Mouse (Mus musculus) intestine, embryonic 16.5 days (tissue): ENCODE measurements around the gene Igdcc4. TPM values are rescaled to one million over a fixed set of nuclear protein-coding genes. Genes with fewer than 3 reads are reported as not detected.

ENCODE experiments used
- ATAC-seq: fragments of 200-750 bp; cut with Nextera tagmentation; 2 replicates; pipeline ENCODE4 v1.8.0; 2017; ENCODE audit warnings: moderate TSS enrichment, moderate library complexity
- H3K27ac ChIP-seq: fragments of 300-500 bp; sonication (generic); 2 replicates; pipeline ENCODE4 v1.5.1; 2014; ENCODE audit warnings: mild to moderate bottlenecking, low read length
- H3K27me3 ChIP-seq: fragments of 300-500 bp; sonication (generic); replicated peaks from 2 replicates; pipeline ENCODE4 v1.6.1; 2014; ENCODE audit warnings: low read length, control low read depth, mixed read lengths; ENCODE audit not compliant: control insufficient read depth, insufficient read depth
- H3K36me3 ChIP-seq: fragments of 300-500 bp; sonication (generic); 2 replicates; pipeline ENCODE4 v1.6.1; 2014; ENCODE audit warnings: low read length, control low read depth; ENCODE audit not compliant: control insufficient read depth, insufficient read depth
- H3K4me1 ChIP-seq: fragments of 300-500 bp; sonication (generic); 2 replicates; pipeline ENCODE4 v1.6.1; 2014; ENCODE audit warnings: low read length, control low read depth, mixed read lengths; ENCODE audit not compliant: control insufficient read depth, insufficient read depth
- H3K4me2 ChIP-seq: fragments of 300-500 bp; sonication (generic); 2 replicates; pipeline ENCODE4 v1.6.1; 2014; ENCODE audit warnings: low read depth, low read length, control low read depth
- H3K4me3 ChIP-seq: fragments of 300-500 bp; sonication (generic); 2 replicates; pipeline ENCODE4 v1.5.1; 2014; ENCODE audit warnings: mild to moderate bottlenecking, low read length
- H3K9ac ChIP-seq: fragments of 300-500 bp; sonication (generic); 2 replicates; pipeline ENCODE4 v1.6.1; 2014; ENCODE audit warnings: low read depth, low read length
- H3K9me3 ChIP-seq: fragments of 300-500 bp; sonication (generic); 2 replicates; pipeline ENCODE4 v1.6.1; 2016; ENCODE audit warnings: low read length, control low read depth; ENCODE audit not compliant: control insufficient read depth
- WGBS: fragments of 180-500 bp; shearing (Covaris S2); extraction: QIAGEN DNeasy Blood & Tissue Kit; methylation state at CpG from one replicate; pipeline ENCODE4 v1.1.7; 2014; 5-methylcytosine and 5-hydroxymethylcytosine counted together
- polyA plus RNA-seq: library from polyadenylated mRNA; unstranded; fragments of >200 nt; fragmentation: Nextera tagmentation; extraction: Ambion mirVana; gene quantifications from 2 replicates; pipeline ENCODE4 v1.2.1, GENCODE M21; 2015

Igdcc4 gene
- polyA plus RNA-seq, 1 experiment from 2014 or later: 13.0 TPM

DNA sequence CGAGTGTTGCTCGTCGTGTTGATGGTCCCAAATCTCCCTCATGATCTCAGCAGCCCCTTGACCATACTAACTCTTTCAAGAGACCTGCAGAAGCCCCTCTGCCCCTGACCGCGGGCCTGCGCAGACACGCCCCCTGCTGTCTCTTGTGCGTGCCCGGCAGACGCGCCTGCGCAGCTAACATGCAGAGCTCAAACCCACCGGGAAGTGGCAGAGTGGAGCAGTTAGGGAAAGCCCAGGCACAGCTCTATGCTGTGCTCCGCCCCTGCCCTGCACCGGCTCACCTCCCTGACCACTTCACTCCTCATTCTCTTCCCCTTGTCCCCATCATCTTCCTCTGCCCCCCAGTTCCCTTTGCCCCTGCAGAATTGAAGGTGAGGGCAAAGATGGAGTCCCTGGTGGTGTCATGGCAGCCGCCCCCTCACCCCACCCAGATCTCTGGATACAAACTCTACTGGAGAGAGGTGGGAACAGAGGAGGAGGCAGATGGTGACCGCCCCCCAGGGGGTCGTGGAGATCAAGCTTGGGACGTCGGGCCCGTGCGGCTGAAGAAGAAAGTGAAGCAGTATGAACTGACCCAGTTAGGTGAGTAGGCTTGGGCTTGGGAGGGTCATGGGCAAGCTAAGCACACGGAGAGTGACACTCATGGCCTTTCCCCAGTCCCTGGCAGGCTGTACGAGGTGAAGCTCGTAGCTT, 27.0 kb downstream of the Igdcc4 start:
- H3K9ac ChIP-seq: no peak overlapping the region
- no peaks in the 10 kb centered on the region for H3K9me3 ChIP-seq
- H3K4me1 ChIP-seq: peaks cover 4% of the 10 kb centered on the region; the same call in 1 of the 2 replicates
- 25% methylated on average over 25 of the region's 25 CpGs for WGBS
- no peaks in the 10 kb centered on the region for H3K27me3 ChIP-seq
- no peak overlapping the region for H3K4me3 ChIP-seq
- ATAC-seq: no peak
- H3K36me3 ChIP-seq: peaks cover 9% of the 10 kb centered on the region; the same call in 1 of the 2 replicates
- no peak overlapping the region for H3K4me2 ChIP-seq
- no peak overlapping the region for H3K27ac ChIP-seq

DNA sequence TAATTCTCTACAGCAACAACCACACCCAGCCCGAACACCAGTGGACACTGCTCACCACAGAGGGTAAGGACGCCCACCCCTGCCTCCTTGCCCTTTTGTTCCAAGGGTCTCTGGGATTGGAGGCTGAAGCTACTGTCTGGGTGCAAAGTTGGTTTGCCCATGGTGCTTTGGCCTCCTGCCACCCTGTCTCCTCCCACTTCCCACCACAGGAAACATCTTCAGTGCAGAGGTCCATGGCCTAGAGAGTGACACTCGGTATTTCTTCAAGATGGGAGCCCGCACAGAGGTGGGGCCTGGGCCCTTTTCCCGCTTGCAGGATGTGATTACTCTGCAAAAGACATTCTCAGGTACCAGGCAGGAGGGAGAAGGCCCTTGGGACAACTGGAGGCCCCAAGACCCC, 30.4 kb downstream of the Igdcc4 start:
- H3K9ac ChIP-seq: no peak overlapping the region
- H3K27ac ChIP-seq: no peak overlapping the region
- H3K27me3 ChIP-seq: no peaks in the 10 kb centered on the region
- peaks cover 5% of the 10 kb centered on the region; the same call in 1 of the 2 replicates for H3K36me3 ChIP-seq
- no peaks in the 10 kb centered on the region for H3K9me3 ChIP-seq
- H3K4me2 ChIP-seq: no peak overlapping the region
- no peak for ATAC-seq
- no peaks in the 10 kb centered on the region; the same call in 1 of the 2 replicates for H3K4me1 ChIP-seq
- no peak overlapping the region for H3K4me3 ChIP-seq
- 85% methylated on average over 5 of the region's 5 CpGs for WGBS

DNA sequence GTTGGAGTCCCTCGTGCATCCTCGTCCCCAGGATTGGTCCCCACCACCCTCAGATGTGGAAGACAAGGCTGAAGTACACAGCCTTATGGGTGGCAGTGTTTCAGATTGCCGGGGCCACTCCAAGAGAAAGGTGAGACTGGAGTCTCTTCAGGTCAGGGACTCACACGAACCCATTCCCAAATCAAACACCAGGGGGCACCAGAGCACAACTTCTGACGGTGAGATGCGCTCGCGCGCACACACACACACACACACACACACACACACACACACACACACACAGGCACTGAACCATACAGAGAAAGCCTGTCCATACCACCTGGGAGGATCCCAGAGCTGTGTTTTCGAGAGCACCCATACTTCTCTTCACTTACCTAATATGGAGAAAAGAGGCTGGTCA, 32.5 kb downstream of the Igdcc4 start:
- Histone ChIP-seq H3K27me3 (no peaks in the 10 kb centered on the region), H3K36me3 (peaks cover 4% of the 10 kb centered on the region; the same call in 1 of the 2 replicates), H3K4me1 (no peaks in the 10 kb centered on the region; the same call in 1 of the 2 replicates), H3K9ac (0 out of 2 replicates have a peak overlapping the region, but pooled peaks have one; percentile 24), H3K4me3 (no peak overlapping the region), H3K27ac (no peak overlapping the region), H3K4me2 (no peak overlapping the region), H3K9me3 (no peaks in the 10 kb centered on the region)
- WGBS: 5% methylated on average over 10 of the region's 10 CpGs
- peak; percentile 51 for ATAC-seq

DNA sequence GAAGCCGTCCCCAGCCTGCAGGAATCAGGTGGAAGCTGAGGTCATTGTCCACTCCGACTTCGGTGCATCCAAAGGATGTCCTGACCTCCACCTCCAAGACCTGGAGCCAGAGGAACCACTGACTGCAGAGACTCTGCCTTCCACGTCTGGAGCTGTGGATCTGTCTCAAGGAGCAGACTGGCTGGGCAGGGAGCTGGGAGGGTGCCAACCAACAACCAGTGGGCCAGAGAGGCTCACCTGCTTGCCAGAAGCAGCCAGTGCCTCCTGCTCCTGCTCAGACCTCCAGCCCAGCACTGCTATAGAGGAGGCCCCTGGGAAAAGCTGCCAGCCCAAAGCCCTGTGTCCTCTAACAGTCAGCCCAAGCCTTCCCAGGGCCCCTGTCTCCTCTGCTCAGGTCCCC, 33.8 kb downstream of the Igdcc4 start:
- no peaks in the 10 kb centered on the region; the same call in 1 of the 2 replicates for H3K4me1 ChIP-seq
- H3K9ac ChIP-seq: no peak overlapping the region
- H3K9me3 ChIP-seq: no peaks in the 10 kb centered on the region
- ATAC-seq: no peak
- no peak overlapping the region for H3K4me2 ChIP-seq
- no peak overlapping the region for H3K4me3 ChIP-seq
- H3K27ac ChIP-seq: no peak overlapping the region
- H3K27me3 ChIP-seq: no peaks in the 10 kb centered on the region; the same call in 1 of the 2 replicates
- WGBS: 86% methylated on average over 4 of the region's 4 CpGs
- H3K36me3 ChIP-seq: peaks cover 4% of the 10 kb centered on the region; the same call in 1 of the 2 replicates

DNA sequence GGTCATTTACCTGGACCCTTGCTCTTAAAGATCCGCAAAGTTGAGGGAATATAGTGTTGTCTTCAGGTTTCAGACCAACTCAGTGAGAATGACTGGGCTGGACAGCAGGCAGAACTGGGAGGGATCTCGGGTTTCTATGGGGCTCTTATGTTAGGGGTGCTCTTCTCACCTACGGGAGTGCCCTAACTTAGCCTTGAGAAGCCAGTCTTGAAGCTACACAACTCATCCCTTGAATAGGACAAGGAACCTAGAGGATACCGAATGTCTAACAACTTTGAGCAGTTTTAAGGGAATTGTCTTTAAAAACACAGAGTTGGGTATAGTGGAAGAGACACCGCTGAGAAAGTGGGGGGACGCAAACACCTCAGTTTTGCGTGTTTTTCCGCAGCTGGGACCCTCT, 39.2 kb downstream of the Igdcc4 start:
- no peaks in the 10 kb centered on the region for H3K36me3 ChIP-seq
- H3K9ac ChIP-seq: peak overlapping the region; percentile 75
- H3K4me1 ChIP-seq: peaks cover 13% of the 10 kb centered on the region
- 3% methylated on average over 8 of the region's 8 CpGs for WGBS
- no peaks in the 10 kb centered on the region for H3K9me3 ChIP-seq
- H3K4me3 ChIP-seq: peak overlapping the region; percentile 75
- peaks cover 8% of the 10 kb centered on the region; the same call in 1 of the 2 replicates for H3K27me3 ChIP-seq
- peak overlapping the region; percentile 100 for H3K4me2 ChIP-seq
- H3K27ac ChIP-seq: 0 out of 2 replicates have a peak overlapping the region, but pooled peaks have one; percentile 49
- no peak for ATAC-seq

DNA sequence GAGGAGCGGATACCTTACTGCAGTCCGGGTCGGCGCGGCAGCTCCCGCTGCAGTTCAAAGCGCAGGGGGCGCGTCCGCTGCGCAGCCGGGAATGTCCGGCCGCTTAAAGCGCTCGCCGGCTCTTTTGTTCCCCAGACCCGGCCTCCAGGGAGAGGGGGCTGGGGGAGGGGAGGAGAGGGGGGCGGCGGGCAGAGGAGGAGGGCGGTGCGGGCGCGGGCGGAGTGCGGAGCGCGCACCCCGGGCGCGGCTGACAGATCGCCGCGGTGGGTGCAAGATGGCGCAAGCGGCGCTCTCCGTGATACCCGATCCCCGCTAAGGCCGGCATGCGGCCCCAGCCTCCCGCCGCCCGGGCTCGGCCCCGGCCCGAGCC, 39.6 kb downstream of the Igdcc4 start, which contains the start of gene Igdcc3:
Gene Igdcc3 (plus strand): TSS at position 254 of the 370 bp plus-strand sequence.
- ATAC-seq: peak; percentile 76
- H3K9ac ChIP-seq: peak within 1 kb of the TSS; percentile 75
- H3K27me3 ChIP-seq: peaks cover 8% of the 10 kb centered on the region; the same call in 1 of the 2 replicates
- peak within 1 kb of the TSS; percentile 49 for H3K27ac ChIP-seq
- H3K4me2 ChIP-seq: peak within 1 kb of the TSS; percentile 100
- H3K4me3 ChIP-seq: peak within 1 kb of the TSS; percentile 75
- WGBS: 1% methylated on average over 42 of the region's 48 CpGs
- no peaks in the 10 kb centered on the region for H3K9me3 ChIP-seq
- no peaks in the 10 kb centered on the region for H3K36me3 ChIP-seq
- peaks cover 13% of the 10 kb centered on the region for H3K4me1 ChIP-seq

DNA sequence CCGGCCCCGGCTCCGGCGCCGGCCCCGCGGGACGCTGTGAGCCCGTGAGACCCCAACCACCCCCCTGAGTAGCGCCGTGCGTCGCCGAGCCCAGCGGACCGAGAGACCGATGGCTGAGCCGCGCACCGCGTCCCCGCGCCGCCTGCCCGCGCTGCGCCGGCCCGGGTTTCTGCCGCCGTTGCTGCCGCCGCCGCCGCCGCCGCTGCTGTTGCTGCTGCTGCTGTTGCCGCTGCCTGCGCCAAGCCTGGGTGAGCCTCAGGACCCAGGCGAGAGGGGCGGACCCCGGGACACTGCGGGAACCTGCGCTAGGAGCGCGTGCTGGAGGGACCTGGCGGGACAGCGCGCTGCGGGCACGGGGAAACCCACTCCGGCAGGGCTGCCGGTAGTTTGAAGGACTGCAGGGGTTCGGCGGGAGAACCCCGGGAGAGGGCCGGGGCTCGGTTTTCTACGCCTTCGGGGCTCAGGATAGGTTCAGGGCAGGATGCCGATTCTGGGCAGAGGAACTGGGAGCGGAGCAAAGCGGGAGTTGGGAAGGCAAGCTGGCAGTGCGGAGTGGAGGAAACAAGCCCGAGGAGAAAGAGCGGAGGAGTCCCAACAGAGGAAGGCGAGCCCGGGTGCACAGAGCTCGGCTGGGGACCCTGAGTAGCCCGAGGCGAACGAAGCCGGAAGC, 40.2 kb downstream of the Igdcc4 start:
- peak overlapping the region; percentile 75 for H3K4me3 ChIP-seq
- ATAC-seq: peak; percentile 69
- H3K4me2 ChIP-seq: peak overlapping the region; percentile 100
- no peaks in the 10 kb centered on the region for H3K9me3 ChIP-seq
- H3K36me3 ChIP-seq: no peaks in the 10 kb centered on the region
- H3K27ac ChIP-seq: peak overlapping the region; percentile 49
- H3K9ac ChIP-seq: peak overlapping the region; percentile 75
- H3K4me1 ChIP-seq: peaks cover 13% of the 10 kb centered on the region
- WGBS: under 1% methylated on average over 68 of the region's 73 CpGs
- peaks cover 8% of the 10 kb centered on the region; the same call in 1 of the 2 replicates for H3K27me3 ChIP-seq

DNA sequence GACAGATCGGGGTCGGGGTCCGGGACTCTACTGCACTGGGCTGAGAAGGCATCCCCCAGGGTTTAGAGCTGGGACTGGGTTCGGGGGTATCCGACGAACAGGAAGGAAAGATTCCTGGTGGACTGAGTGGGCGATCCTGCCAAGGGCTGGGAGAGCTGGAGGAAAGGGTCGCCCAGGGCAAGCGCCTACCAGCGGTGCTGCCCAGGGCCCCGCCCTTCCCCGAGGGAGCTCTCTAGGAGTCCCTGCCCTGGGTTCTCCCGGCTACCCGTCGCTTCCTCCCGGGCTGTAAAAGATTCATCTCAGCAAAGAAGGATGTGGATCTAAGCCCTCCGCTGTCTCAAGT, 40.7 kb downstream of the Igdcc4 start:
- H3K36me3 ChIP-seq: no peaks in the 10 kb centered on the region
- WGBS: under 1% methylated on average over 17 of the region's 17 CpGs
- peak; percentile 74 for ATAC-seq
- peak overlapping the region; percentile 75 for H3K4me3 ChIP-seq
- peak overlapping the region; percentile 100 for H3K4me2 ChIP-seq
- H3K9me3 ChIP-seq: no peaks in the 10 kb centered on the region
- peaks cover 13% of the 10 kb centered on the region for H3K4me1 ChIP-seq
- peaks cover 8% of the 10 kb centered on the region; the same call in 1 of the 2 replicates for H3K27me3 ChIP-seq
- H3K27ac ChIP-seq: no peak overlapping the region
- H3K9ac ChIP-seq: peak overlapping the region; percentile 75

DNA sequence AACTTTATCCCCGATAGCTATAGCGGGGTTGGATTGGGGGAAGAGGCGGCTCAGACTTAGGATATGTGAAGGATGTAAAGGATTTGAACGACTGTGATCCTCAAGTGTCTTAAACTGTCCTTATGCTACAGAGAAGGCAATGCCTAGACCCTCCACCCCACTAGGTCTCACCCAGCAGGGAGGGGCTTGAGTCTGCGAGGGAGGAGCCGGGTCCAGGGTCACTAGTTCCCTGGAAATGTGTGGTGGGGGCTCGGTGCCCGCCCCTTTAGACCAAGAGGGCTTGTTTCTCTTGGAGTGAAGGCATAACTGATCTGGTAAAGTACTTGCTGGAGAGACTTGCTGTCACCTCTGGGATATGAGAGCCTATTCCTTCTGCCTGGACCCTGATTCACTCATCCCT, 41.1 kb downstream of the Igdcc4 start:
- Histone ChIP-seq H3K4me3 (peak overlapping the region; percentile 75), H3K9ac (peak overlapping the region; percentile 75), H3K27me3 (peaks cover 8% of the 10 kb centered on the region; the same call in 1 of the 2 replicates), H3K4me1 (peaks cover 13% of the 10 kb centered on the region), H3K9me3 (no peaks in the 10 kb centered on the region), H3K27ac (no peak overlapping the region), H3K36me3 (no peaks in the 10 kb centered on the region), H3K4me2 (peak overlapping the region; percentile 100)
- ATAC-seq: no peak
- WGBS: 3% methylated on average over 8 of the region's 8 CpGs
